Mouse (Mus musculus) urinary bladder, adult 18-20 months (tissue): ENCODE data around the gene Bfsp2.
"Not testable (repeated sequence)": the region's sequence is repeated elsewhere in the genome, so short reads cannot be mapped to it uniquely, and the experiment has no call there.

ENCODE experiments used
- DNase-seq, 2 experiments: peaks; one replicate each; pipeline ENCODE4 v3.0.0; 2022; ENCODE audit warnings: low spot score in 2 of 2, mixed read lengths in 2 of 2

Gene Bfsp2

GRCm38 (mm10) chr9:103430431-103431220 is 49.6 kb downstream of the Bfsp2 start:
- DNase-seq = no peak

DNA sequence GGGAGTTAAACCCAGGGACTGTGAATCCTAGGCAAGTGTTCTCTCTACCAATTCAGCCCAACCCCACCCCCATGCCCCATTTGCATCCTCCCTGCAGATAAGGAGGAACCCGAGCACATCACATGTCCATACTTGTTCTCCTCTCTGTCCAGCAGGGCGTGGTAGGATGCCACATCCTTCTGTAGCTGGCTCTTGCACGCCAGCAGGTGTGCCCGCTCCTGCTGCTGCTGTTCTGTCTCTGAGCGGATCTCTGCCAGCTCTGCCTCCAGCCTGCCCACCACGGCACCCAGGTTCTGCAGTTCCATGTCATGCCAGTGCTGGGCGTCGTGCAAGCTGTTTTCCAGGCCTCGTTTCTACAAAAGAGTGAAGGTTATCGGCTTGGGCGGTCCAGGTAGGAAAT is 53.8 kb downstream of the Bfsp2 start:
- DNase-seq = no peak

- DNase-seq = no peak
These were observed 55.4 kb downstream of the Bfsp2 start for GRCm38 (mm10) chr9:103424869-103425268.

DNA sequence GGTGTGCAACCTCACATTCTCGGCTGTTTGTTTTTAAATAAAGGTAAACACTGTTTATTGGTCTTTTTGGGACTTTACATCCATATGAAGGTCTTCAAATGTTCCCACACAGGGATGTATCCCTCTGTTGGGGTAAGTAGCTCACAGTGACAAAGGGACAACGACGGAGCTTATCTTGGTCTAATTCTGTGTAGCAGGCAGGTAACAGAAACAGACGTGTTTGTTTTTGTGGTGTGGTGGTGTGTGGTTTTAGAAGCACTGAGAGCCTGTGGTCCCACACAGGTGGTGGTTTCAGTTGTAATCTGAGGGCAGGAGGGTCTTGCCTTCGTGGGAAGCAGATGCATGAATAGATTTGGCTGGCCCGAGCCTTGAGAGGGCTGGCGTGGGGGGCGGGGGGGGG is 56.3 kb downstream of the Bfsp2 start:
- DNase-seq = no peak

- DNase-seq = no peak
These were observed 56.8 kb downstream of the Bfsp2 start for GRCm38 (mm10) chr9:103423384-103423783.

DNA sequence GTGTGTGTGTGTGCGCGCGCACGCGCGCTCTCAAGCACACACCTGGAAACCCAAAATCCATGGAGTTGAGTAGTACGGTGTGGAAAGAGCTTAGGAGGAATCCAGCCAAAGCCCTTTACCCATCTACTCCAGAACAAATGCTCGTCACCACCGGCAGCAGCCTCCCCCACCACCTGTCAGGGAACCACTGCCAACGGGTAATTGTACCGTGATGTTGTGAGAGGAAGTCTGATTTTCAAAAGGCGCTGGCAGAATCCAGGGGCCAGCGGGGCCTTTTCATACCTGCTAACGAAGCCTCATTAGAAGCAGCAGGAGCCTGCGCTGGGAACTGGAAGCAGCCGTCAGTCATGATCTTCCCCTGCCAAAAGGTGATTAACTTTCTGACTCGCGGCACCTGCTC is 57.4 kb downstream of the Bfsp2 start:
- DNase-seq = no peak

GRCm38 (mm10) chr9:103420844-103421243 is 59.4 kb downstream of the Bfsp2 start:
- DNase-seq = no peak

GRCm38 (mm10) chr9:103418786-103419185 is 61.4 kb downstream of the Bfsp2 start:
- DNase-seq = no peak

DNA sequence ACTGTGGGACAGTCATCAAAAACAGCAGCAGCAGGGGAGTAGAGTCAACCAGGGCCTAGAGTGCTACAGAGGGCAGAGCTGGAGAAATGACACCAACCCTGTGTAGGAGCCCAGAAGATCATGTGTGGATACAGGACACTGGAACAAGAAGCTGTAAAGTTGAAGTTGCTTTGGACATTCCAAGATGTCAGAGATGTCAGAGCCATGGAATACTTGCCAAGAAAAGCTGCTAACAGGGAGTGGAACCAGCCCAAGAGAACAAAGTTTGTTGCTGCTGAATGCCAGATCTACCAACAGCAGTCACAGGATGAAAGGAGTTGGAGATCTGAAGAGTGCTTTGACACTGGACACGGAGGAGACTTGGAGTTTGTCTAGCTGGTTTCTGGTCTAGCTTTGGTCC is 62.0 kb downstream of the Bfsp2 start:
- DNase-seq = not testable (repeated sequence)

- DNase-seq = no peak
These were observed 66.8 kb downstream of the Bfsp2 start for GRCm38 (mm10) chr9:103413457-103413856.

DNA sequence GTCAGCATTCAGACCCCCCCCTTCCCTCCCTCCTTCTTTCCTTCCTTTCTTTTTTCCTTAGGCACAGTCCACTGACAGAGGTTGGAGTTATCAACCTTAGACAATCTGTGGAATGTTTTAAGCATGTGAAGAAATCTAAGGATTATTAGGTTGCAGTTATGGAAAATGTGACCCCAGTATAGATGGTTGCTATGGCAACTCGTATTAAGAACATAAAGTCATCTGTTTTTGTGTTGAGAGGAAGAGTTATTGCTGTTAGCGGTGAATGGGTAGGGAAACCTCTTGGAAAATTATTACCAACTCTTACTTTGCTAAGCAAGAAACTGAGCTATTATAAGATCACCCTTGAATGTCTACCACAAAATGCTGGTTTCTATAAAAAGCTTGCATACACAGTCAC is 71.1 kb downstream of the Bfsp2 start:
- DNase-seq = no peak

GRCm38 (mm10) chr9:103408136-103408777 is 72.0 kb downstream of the Bfsp2 start:
- DNase-seq = no peak

- peak in 1 of 2 experiments; percentile 6 for DNase-seq
These were observed 76.8 kb downstream of the Bfsp2 start for GRCm38 (mm10) chr9:103403331-103403973.

- no peak for DNase-seq
These were observed 81.6 kb downstream of the Bfsp2 start for GRCm38 (mm10) chr9:103398509-103399157.

- no peak for DNase-seq
These were observed 87.0 kb downstream of the Bfsp2 start for GRCm38 (mm10) chr9:103393256-103393655.

DNA sequence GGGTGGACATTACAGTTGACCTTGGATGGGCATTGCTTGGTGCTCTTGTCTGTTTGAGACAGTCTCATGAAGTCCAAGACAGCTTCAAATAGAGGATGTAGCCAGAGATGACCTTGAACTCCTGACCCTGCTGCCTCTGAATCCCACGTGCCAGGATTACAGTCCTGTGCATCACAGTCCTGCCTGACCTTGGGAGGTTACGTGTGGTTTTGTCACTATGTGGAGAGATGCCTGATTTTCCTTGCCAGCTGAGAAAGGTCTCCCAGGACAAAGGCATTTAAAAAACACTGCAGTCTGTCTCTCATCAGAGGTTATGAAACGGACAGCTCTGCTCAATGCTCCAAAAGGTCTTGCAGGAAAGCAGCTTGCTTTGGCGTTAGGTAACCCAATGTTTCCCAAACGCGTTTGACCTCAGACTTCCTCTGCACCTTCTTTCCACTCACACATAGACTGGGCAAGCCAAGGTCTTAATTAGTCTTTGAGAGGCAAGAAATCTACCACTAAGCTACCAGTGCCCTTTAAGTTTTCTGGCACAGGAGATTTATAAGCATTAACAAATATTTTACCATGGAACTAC is 88.3 kb downstream of the Bfsp2 start:
- no peak for DNase-seq

- no peak for DNase-seq
These were observed 91.0 kb downstream of the Bfsp2 start for GRCm38 (mm10) chr9:103389261-103389660.

GRCm38 (mm10) chr9:103387011-103387653 is 93.1 kb downstream of the Bfsp2 start:
- no peak for DNase-seq

DNA sequence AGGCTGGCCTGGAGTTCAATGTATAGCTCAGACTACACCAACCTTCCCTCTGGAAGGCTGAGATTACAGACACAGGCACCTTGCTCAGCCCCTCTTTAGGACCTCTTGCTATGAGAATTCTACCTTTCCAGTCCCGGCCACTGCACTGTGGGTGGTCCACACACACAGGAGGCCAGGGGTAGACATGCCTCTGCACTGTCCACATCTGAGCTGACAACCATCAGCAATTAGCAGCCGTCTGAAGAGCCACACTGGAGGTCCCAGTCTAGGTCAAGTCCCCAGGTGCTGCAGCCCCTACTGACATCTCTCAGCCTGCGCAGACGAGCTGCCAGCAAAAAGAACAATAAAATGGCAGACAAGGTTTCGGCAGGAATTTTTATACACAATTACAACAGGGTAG is 93.6 kb downstream of the Bfsp2 start:
- DNase-seq = no peak

DNA sequence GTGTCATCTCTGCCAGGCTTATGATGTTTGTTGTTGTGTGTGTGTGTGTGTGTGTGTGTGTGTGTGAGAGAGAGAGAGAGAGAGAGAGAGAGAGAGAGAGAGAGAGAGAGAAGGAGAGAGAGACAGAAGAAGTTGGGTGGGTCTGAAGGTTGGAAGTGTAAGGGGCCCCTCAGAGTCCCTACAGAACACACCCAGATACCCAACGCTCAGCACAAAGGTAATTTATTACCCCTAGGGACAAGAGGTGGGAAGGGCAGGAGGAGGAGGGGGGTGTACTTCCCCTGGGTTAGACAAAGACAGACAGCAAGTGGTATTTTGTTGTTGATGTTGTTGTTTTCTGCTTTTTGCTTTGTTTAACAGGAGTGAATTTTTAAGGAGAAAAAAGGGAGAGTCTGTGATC is 94.6 kb downstream of the Bfsp2 start:
- no peak for DNase-seq

DNA sequence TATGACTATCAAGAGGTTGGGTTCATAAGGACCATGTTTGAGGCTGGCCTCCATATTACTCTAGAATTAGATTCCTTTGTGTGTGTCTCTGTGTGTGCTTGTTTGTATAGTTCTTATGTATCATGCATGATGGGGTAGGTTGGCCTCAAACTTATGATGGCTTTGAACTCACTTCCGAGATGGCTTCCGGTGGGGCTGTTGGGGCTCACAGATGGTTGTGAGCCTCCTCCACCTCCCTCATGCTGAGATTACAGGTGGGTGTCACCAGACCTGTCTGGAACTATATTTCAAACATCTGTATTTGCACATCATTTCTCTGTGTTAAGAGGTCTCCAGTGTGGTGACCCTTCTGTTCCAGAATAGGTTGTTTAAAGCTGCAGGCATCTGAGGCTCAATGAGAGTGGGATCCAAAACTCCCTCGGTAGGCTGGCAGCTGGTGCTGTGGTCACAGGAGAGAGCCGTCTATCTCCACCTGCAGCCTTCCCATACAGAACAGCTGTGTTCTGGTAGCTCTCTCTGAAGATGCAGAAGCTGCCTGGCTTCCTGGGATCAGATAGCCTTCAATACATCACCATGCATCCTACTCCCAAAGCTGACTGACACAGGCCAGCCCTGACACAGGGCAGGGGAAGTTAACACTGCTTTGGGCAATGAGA is 96.0 kb downstream of the Bfsp2 start:
- DNase-seq = no peak
